Mouse (Mus musculus) retina, adult 2 months (tissue): ENCODE measurements around the gene Dusp16.
"Not testable (repeated sequence)": the region's sequence is repeated elsewhere in the genome, so short reads cannot be mapped to it uniquely, and the experiment has no call there.

Source experiments
- DNase-seq: peaks from one replicate; pipeline ENCODE4 v3.0.0-alpha.2; 2012; ENCODE audit warnings: low read depth, low spot score

Gene Dusp16

DNA sequence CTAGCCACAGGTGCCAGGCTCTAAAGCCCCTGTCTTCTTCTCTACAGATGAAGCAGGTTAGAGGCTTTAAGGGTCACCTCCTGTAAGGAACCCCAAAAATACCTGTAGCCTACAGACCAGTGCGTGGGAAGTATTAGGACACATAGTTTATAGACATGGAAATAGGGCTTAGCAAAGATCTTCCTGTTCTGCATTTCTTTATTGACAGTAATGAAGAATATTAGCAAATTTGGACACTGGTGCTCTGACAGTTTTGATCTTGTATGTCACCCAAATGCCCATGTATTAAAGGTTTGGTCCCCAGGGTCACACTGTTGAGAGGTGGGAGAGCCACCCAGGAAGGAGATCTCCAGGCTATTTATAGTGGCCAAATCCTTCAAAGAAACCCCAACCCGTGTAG, 95.9 kb downstream of the Dusp16 start:
- DNase-seq, result no peak

DNA sequence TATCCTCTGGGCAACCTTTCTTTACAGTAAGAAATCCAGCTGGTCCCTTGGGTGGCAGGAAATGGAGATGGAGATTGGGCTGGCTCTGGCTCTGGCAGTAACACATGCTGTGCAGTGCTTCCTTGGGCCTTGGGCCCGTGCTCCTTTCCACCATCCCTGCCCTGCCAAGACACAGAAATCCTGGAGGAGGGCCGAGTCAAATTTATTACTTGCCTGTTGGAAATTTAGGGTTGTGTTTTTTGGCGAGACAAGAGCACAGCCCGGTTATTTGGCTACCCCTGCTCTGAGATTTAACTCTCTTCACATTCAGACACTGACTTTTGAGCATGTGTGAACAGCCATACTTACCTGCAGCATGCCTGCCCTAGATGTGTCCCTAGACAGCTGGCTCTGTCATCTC, 96.3 kb downstream of the Dusp16 start:
- no peak for DNase-seq

DNA sequence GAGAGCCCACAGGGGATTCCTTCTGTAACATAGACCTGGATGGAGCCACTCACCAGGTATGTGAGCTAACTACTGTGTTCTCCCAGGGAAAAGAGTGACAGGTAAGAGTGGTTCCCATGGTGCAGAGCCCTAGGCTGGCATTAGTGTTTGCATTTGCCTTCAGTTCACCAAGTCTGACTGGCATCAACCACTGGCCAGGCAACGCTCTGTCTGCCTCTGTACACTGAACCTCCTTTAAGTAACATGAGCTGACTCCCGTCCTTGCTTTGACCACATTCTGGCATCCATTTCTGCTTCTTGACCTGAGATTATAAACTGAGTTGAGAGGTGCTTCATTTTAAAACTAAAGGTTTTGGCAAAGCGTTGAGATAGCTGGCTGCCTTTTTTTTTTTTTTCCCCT, 96.8 kb downstream of the Dusp16 start:
- DNase-seq, result no peak

DNA sequence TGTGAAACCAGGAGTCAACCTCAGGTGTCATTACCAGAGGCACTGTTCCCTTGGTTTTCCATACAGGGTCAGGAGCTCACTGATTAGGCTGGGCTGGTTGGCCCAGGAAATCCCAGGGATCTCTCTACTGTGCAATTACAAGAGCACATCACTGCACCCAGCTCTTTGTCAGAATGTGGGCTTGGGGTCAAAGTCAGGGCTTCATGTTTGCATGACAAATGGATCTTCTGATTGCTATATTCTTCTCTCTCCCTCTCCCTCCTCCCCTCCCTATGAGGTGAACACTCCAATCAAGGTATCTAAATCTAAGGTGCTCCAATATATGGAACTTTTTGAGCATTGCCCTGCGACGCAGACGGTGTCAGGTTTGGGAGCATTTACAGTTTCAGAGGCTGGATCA, 97.4 kb downstream of the Dusp16 start:
- DNase-seq, result no peak

DNA sequence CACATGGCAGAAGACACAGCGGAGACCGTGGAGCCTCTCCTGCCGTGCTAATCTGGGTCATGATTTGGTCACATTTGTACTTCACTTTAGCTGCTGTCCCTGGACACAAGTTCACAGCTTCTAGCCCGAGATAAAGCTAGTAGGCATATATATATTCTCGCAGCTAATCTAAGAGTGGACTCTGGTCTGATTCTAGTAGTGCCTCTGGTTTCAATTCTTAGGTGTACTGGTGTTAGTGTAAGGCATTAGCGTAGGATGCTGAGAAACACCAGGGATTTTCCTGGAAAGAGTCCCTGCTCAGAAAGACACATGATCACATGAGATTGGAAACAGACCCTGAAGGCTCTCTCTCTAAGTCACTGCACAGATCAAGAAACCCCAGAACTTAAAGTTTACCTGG, 97.9 kb downstream of the Dusp16 start:
- DNase-seq, result no peak

DNA sequence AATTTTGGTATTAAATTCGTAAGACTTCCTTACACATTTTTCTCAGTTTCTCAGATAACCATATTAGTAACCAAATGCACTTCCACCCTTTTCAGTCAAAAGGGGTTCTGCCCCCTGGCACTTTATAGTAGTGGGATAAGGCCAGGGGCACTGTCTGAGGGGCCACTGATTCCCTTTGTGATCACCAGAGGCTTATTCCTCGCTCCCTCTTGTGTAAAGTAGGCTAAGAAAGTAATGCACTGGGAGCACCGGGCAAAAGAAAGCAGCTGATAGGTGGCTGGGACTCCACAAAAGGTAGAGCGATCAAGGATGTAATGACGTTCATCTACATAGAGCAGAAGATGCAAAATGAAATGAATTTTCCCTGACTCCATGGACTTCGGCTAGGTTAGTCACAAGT, 106.9 kb downstream of the Dusp16 start:
- no peak for DNase-seq

DNA sequence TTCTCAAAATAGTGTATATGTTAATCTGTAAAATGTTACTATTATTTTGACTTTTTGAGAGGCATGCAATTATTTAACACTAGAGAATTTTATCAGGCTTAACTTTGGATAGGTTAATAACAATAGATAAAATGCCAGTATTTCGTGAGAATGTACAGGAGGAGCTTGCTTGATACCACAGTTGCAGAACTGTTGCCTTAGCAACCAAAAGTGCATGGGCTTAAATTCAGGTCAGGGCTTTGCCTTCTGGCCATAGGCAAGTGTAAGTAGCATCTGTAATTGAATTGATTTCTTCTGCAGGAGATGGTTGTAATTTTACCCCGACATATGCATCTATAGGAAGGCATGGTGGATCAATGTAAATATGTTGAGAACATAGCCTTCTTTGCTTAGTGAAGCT, 107.4 kb downstream of the Dusp16 start:
- DNase-seq, result no peak

DNA sequence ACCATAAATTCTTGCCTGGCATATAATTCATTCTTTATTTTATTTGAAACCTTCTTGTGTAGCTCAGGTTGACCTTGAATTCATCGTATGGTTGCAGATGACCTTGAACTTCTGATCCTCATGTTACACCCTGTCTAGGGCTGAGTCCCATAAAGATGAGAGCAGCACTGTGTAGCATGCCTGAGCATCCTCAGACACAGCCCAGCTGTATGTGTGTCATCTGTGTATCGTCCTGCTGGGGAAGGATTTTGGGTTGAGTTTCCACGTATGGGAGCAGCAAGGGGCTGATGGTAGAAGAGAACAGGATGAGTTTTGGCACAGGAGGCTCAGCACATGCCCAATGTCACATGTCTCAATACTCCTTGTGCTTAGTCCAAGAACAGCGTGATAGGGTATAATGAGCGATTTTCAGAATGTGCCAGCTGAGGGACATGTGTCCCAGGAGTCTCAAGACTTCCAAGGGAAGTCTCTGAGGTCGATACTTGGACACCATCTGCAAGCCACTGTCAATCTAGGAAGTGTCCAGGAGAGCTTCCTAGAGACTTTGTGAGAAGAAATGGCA, 108.0 kb downstream of the Dusp16 start:
- no peak for DNase-seq

DNA sequence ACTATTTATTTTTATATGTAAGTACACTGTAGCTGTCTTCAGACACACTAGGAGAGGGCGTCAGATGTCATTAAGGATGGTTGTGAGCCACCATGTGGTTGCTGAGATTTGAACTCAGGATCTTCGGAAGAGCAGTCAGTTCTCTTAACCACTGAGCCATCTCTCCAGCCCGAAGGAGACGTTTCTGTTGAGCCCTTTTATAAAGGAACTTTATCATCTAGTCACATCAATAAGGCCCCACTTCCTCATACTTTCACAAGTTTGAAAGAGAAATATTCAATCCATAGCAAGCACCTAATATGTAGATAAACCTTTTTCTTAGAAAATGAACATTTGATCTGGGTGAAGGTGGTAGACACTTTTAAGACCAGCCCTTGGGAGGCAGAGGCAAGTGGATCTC, 113.1 kb downstream of the Dusp16 start:
- DNase-seq, result not testable (repeated sequence)

DNA sequence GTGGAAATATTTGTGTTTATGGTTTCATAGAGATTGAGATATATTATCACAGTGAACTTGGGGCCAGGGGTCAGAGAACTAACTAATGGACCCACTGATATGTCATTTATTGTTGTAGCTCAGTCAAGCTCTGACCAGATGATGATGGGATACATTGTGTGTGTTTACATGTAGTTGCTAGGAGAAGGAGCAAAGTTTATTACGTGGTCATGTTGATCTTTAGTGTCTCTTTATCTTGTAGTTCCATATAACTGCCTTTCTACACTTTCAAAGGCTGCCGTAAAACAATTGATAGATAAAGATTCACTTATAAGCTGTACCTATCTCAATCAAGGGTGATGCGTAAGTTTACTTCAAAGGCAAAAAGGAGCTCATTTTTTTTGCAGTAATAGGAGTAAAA, 114.4 kb downstream of the Dusp16 start:
- DNase-seq, result no peak

DNA sequence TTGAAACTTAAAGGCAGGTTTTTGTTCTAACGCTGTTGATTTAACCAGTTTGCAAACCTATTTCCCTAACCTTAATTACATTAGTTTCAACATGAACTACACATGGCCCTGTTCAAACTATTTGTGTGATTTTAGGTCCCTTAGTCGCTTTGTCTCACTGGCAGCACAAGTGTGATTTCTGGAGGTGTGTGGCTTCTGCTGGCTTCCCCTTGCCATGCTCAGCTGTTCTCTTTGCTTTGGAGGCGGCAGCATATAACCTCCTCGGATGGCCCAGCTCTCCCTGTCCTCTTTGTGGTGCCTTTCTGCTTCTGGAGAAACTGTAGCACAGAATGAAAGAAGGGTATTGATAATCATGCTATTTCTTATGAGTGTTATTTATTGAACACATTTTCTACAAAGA, 114.9 kb downstream of the Dusp16 start:
- no peak for DNase-seq

DNA sequence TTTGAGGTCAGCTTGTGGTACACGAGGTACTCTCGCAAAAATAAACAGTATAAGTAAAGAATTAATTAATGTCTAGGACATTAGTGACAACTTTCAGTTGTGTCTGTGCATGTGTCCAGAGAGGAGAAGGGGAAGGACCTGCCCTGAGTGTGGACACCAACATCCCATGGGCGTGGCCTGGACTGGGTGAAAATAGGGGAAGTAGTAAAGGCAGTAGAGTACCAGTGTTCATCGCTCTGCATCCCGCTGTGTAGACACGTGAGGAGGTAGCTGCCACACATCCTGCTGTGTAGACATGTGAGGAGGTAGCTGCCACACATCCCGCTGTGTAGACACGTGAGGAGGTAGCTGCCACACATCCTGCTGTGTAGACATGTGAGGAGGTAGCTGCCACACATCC, 118.7 kb downstream of the Dusp16 start:
- DNase-seq, result not testable (repeated sequence)

DNA sequence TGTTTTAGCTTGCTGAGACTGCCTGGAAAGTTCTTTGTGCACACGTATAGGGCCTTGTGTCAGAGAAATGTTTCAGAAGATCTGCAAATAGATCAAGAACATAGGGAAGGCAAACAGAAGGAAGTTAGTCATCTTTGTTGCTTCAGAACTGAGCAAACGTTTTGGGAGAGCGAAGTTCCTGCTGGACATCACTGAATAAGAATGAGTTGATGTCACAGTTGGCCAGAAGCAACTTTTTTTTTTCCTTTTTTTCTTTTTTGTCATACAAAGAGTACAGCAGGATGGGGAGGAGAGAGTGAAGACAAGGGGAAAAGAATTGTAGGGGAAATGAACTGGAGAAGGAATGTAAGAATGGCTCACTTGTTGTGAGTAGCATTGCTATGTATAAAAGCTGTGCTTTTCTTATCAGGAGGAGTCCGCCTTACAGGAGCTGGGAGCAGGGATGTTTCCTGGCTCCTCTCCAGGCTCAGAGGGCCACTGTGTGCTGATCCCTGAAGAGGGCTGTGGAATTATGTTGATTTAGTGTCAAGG, 121.5 kb downstream of the Dusp16 start:
- DNase-seq, result no peak

DNA sequence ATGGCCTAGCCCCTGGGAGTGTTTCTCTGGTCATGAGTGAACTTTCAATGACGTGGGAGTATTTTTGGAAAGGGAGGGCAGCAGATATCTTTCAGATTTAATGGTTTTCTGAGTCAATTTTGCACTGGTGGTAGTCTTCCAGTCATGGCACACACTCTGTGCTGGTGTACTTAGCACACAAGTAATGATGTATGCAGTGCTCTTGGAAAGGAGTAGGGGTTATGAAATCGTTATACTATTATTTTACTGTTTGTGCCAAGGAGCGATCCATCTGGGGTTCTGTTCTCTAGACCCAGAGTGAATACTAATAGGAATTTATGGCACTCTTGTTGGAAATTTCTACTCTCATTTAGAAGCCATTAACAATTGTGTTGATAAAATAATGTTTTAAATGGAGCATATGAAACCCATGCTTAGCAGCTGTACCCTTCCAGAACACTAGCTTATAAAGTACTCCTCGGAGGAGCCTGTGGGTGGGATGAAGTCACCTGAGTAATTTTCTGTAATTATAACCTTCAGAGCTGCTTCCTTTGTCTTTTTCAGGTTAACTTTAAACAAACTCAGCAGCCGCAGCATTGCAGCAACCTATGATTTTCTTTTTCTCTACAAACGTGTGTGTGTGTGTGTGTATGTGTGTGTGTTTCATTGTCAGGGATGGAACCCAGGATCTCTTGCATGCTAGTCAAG, 123.1 kb downstream of the Dusp16 start:
- DNase-seq, result no peak

DNA sequence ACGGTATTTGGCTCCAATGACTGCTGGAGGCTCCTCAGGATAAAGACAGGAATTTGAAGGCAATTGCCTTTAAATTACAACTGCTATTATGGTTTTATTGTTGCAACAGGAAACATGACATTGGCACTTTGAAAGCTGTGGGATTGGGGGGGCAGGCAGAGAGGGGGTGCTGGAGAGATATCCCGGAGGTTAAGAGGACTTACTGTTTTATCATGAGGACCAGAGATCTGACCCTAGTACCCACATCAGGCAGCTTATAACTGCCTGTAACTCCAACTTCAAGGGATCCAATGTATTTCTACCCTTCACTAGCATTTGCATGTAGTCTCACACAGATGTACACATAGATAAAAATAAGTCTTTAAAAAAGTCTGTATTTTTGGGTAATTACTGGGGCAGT, 123.9 kb downstream of the Dusp16 start:
- DNase-seq, result no peak

DNA sequence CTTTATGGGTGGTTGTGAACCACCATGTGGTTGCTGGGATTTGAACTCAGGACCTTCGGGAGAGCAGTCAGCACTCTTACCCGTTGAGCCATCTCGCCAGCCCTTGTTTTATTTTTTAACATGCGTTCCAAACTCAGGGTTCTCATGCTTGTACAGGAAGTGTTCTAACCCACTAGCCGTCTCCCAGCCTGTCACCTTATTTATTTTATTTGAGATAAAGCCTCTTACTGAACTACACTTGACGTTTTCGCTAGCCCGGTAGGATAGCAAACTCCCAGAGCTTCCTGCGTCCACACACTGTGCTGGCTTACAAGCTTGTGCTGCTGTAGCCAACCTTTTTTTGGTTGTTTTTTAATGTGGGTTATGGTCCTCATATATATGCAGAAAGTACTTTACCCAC, 126.6 kb downstream of the Dusp16 start:
- DNase-seq, result no peak
